Mouse (Mus musculus) hindbrain, embryonic 16.5 days (tissue): Measurements from ENCODE around the gene Frem2. TPM values are rescaled to one million over a fixed set of nuclear protein-coding genes. Genes with fewer than 3 reads are reported as not detected.
A peak's percentile ranks its signal among the peaks of the same experiment; 100 is the strongest.

Experiments used
- ATAC-seq: fragments of 200-750 bp; cut with Nextera tagmentation; 2 replicates; pipeline ENCODE4 v1.8.0; 2017; ENCODE audit warnings: moderate TSS enrichment, moderate library complexity
- H3K27ac ChIP-seq: fragments of 300-500 bp; sonication (generic); 2 replicates; pipeline ENCODE4 v1.5.1; 2014; ENCODE audit warnings: low read depth, mild to moderate bottlenecking, control low read depth, low read length, moderate library complexity
- H3K27me3 ChIP-seq: fragments of 300-500 bp; sonication (generic); replicated peaks from 2 replicates; pipeline ENCODE4 v1.6.1; 2014; ENCODE audit warnings: low read length; ENCODE audit not compliant: control insufficient read depth, insufficient read depth
- H3K36me3 ChIP-seq: fragments of 300-500 bp; sonication (generic); 2 replicates; pipeline ENCODE4 v1.6.1; 2014; ENCODE audit warnings: mild to moderate bottlenecking, low read length, moderate library complexity, mixed read lengths; ENCODE audit not compliant: control insufficient read depth, insufficient read depth
- H3K4me1 ChIP-seq: fragments of 300-500 bp; sonication (generic); 2 replicates; pipeline ENCODE4 v1.6.1; 2014; ENCODE audit warnings: low read depth, low read length; ENCODE audit not compliant: control insufficient read depth, insufficient read depth
- H3K4me2 ChIP-seq: fragments of 300-500 bp; sonication (generic); 2 replicates; pipeline ENCODE4 v1.6.1; 2014; ENCODE audit warnings: mild to moderate bottlenecking, low read length, control low read depth, moderate library complexity
- H3K4me3 ChIP-seq: fragments of 300-500 bp; sonication (generic); 2 replicates; pipeline ENCODE4 v1.5.1; 2014; ENCODE audit warnings: mild to moderate bottlenecking, low read length, control low read depth, moderate library complexity
- H3K9ac ChIP-seq: fragments of 300-500 bp; sonication (generic); 2 replicates; pipeline ENCODE4 v1.6.1; 2014; ENCODE audit warnings: low read depth, mild to moderate bottlenecking, control low read depth, low read length, moderate library complexity
- H3K9me3 ChIP-seq: fragments of 300-500 bp; sonication (generic); 2 replicates; pipeline ENCODE4 v1.6.1; 2014; ENCODE audit warnings: mild to moderate bottlenecking, low read length, moderate library complexity; ENCODE audit not compliant: control insufficient read depth
- WGBS: fragments of 180-500 bp; shearing (Covaris S2); extraction: QIAGEN DNeasy Blood & Tissue Kit; methylation state at CpG from one replicate; pipeline ENCODE4 v1.1.7; 2014; 5-methylcytosine and 5-hydroxymethylcytosine counted together
- polyA plus RNA-seq: library from polyadenylated mRNA; unstranded; fragments of >200 nt; fragmentation: Nextera tagmentation; extraction: Ambion mirVana; gene quantifications from 2 replicates; pipeline ENCODE4 v1.2.1, GENCODE M21; 2015

The Frem2 gene
- polyA plus RNA-seq, 1 experiment from 2014 or later = 1.7 TPM

DNA sequence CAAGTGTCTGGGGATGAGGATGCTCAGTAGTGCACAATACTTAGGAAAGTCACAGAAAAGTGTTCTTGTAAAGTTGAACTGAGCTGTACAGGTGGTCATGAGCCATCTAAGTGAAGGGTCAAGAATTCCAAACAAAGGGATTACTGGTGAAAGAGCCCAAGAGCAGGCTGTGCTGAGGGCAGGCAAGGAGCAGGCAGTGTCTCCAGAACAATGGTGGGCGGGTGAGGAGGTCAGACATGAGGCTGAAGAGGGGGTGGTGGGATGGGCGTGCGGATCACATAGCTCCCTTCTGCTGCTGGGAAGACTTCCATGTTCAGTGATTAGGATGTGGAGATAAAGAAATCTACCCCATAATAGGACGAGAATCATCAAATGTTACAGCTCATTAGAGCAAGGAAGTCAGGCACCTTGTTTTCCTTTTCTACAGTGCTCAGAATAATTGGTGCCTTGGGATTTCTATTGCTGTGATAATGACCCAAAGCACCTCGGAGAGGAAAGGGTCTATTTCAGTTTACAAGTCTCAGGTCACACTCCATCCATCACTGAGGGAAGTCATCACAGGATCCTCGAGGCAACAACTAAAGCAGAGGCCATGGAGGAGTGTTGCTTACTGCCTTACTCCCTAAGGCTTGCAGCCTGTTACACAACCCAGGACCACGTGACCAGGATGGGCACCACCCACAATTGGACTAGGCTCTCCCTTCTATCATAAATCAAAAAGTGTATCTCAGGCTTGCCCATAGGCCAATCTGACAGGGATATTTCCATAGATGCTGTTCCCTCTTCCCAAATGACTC, 80.6 kb downstream of the Frem2 start:
- Histone ChIP-seq H3K9ac (no peak overlapping the region), H3K36me3 (no peaks in the 10 kb centered on the region), H3K4me1 (no peaks in the 10 kb centered on the region), H3K4me3 (no peak overlapping the region), H3K4me2 (no peak overlapping the region), H3K27ac (no peak overlapping the region), H3K9me3 (no peaks in the 10 kb centered on the region), H3K27me3 (no peaks in the 10 kb centered on the region)
- no peak for ATAC-seq
- WGBS = 26% methylated on average over 7 of the region's 7 CpGs

DNA sequence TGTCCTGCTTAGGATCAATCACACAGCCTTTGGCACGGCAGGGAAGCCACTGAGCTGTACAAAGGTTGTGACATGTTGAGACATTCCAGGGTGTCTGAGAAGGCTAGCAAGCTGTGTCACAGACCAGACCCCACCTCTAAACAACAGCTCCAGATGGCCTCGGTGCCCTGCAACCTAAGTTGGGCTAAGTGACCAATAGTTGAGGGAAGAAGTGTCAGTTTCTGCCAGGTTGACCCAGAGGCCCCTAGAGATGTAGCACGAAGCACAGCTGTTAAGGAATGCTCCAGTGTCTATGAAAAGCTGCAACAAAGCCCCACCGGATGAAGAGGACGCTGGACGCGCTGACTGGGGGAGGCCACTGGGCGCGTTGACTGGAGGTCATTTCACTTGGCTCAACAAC, 83.0 kb downstream of the Frem2 start:
- no peak overlapping the region for H3K9ac ChIP-seq
- no peaks in the 10 kb centered on the region for H3K4me1 ChIP-seq
- no peaks in the 10 kb centered on the region for H3K36me3 ChIP-seq
- no peak overlapping the region for H3K27ac ChIP-seq
- no peak for ATAC-seq
- WGBS = 28% methylated on average over 9 of the region's 9 CpGs
- no peaks in the 10 kb centered on the region for H3K9me3 ChIP-seq
- H3K27me3 ChIP-seq = no peaks in the 10 kb centered on the region
- no peak overlapping the region for H3K4me2 ChIP-seq
- no peak overlapping the region for H3K4me3 ChIP-seq

DNA sequence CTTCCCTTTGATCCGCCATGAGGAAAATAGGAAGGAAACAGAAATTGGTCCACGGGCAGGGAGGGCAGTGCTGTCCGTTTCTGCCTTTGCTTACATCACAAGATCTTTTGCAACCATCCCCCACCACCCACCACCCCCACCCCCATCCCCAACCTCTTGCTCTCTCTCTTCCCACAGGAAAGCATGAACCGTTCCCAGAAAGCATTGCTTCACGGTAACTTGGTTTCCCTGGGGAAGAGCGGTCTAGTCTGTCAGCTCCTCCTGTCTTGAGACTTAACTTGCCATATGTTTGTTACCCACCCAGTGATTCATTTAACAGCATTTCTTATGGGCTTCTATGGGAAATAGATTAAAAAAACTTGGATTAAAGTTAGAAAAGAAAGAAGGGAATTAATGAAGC, 85.5 kb downstream of the Frem2 start:
- no peaks in the 10 kb centered on the region for H3K4me1 ChIP-seq
- H3K9me3 ChIP-seq = no peaks in the 10 kb centered on the region
- H3K27ac ChIP-seq = no peak overlapping the region
- whole genome bisulfite sequencing = 56% methylated on average over 6 of the region's 6 CpGs
- no peak for ATAC-seq
- no peaks in the 10 kb centered on the region for H3K27me3 ChIP-seq
- no peak overlapping the region for H3K4me3 ChIP-seq
- H3K9ac ChIP-seq = no peak overlapping the region
- no peak overlapping the region for H3K4me2 ChIP-seq
- H3K36me3 ChIP-seq = no peaks in the 10 kb centered on the region

DNA sequence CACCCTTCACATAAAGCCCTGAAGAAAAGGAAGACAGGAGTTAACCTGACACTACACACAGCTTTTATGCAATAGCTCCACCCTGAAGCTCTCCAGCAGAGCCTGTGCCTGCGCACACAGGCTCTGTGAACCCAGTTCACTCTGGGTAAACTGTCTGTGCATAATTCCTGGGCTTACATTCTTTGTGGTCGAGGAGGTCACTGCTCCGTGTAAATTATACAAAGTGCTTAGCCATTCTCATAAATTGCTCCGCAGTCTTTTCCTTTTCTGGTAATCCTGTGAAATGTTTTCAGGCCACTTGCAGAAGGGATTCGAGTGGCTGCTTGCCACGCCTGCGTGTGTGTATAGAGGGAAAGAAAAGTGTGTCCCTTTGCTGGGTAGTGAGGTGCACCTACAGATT, 92.6 kb downstream of the Frem2 start:
- H3K9ac ChIP-seq = 0 out of 2 replicates have a peak overlapping the region, but pooled peaks have one; percentile 10
- no peaks in the 10 kb centered on the region for H3K27me3 ChIP-seq
- H3K4me1 ChIP-seq = peaks cover 12% of the 10 kb centered on the region
- no peak overlapping the region for H3K4me2 ChIP-seq
- 38% methylated on average over 7 of the region's 7 CpGs for WGBS
- ATAC-seq = peak; percentile 51; the same call in 1 of the 2 replicates
- no peaks in the 10 kb centered on the region for H3K9me3 ChIP-seq
- H3K4me3 ChIP-seq = no peak overlapping the region
- H3K36me3 ChIP-seq = no peaks in the 10 kb centered on the region
- peak overlapping the region; percentile 35; the same call in 1 of the 2 replicates for H3K27ac ChIP-seq

DNA sequence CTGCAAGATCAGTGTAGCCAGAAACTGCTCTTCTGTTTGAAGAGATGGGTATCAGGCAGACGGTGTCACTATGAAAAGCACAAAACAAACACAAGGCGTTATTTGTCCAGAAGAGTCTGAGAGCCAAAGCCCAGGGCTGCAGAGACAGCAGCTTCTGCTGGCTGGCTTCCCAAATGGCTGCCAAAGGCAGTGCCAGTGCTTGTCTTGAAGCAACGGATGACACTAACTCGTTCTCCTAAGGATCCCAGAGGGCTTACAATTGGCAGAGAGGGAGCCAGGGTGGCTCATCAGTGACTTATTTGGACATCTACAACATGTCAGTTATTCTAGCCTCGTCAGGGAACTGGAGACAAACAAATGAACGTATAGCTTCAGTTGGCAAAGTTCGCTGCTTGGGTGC, 93.4 kb downstream of the Frem2 start:
- Histone ChIP-seq H3K4me3 (no peak overlapping the region), H3K9me3 (no peaks in the 10 kb centered on the region), H3K4me1 (peaks cover 12% of the 10 kb centered on the region), H3K27me3 (no peaks in the 10 kb centered on the region), H3K9ac (no peak overlapping the region), H3K4me2 (0 out of 2 replicates have a peak overlapping the region, but pooled peaks have one; percentile 8), H3K27ac (peak overlapping the region; percentile 35; the same call in 1 of the 2 replicates), H3K36me3 (no peaks in the 10 kb centered on the region)
- ATAC-seq = peak; percentile 86
- WGBS = 31% methylated on average over 7 of the region's 7 CpGs

DNA sequence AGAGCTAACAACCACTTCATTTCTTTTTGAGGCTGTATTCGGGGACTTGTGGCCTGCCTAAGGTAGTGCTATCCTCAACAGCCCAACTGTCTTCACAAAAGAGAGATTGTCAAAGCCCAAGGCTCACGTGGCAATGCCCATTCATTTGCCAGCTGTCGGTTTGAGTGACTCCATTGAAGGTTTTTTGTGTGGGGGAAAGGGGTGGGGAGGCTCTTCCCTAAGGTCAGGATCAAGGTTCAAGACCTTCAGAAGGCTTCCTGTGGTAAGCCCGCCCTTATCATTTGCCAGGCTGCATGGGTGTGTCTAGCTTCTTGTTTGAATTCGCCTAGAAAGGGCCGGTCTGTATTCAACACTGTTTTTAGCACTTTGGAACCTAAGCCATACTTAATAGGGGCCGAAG, 95.3 kb downstream of the Frem2 start:
- H3K36me3 ChIP-seq = no peaks in the 10 kb centered on the region
- no peak for ATAC-seq
- WGBS = 42% methylated on average over 7 of the region's 7 CpGs
- no peaks in the 10 kb centered on the region for H3K27me3 ChIP-seq
- no peak overlapping the region for H3K27ac ChIP-seq
- H3K4me1 ChIP-seq = peaks cover 12% of the 10 kb centered on the region
- no peak overlapping the region for H3K9ac ChIP-seq
- no peaks in the 10 kb centered on the region for H3K9me3 ChIP-seq
- H3K4me3 ChIP-seq = no peak overlapping the region
- H3K4me2 ChIP-seq = no peak overlapping the region

DNA sequence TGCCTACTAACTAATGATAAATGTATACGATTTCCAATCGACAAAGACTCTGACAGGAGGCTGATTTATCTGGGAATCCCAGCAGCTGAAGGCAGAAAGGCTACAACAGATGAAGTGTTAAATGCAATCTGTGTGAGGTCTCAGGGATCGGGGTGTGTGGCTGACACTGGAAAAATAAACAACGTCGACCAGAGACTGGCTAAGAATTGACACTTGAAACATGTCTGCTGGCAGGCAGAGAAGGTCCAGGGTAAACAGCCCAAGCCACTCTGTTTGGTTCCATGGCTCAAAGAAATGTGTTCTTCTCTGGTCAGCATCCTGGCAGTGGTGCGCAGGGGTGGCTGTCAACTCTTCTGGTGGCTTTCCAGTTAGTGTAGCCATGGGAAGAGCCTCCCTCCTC, 98.1 kb downstream of the Frem2 start:
- ATAC-seq = 0 out of 2 replicates have a peak, but pooled peaks have one; percentile 4
- H3K9me3 ChIP-seq = no peaks in the 10 kb centered on the region
- no peak overlapping the region for H3K4me3 ChIP-seq
- H3K9ac ChIP-seq = no peak overlapping the region
- WGBS = 44% methylated on average over 6 of the region's 6 CpGs
- no peaks in the 10 kb centered on the region for H3K27me3 ChIP-seq
- no peak overlapping the region for H3K27ac ChIP-seq
- no peak overlapping the region for H3K4me2 ChIP-seq
- H3K4me1 ChIP-seq = peaks cover 6% of the 10 kb centered on the region
- H3K36me3 ChIP-seq = no peaks in the 10 kb centered on the region

DNA sequence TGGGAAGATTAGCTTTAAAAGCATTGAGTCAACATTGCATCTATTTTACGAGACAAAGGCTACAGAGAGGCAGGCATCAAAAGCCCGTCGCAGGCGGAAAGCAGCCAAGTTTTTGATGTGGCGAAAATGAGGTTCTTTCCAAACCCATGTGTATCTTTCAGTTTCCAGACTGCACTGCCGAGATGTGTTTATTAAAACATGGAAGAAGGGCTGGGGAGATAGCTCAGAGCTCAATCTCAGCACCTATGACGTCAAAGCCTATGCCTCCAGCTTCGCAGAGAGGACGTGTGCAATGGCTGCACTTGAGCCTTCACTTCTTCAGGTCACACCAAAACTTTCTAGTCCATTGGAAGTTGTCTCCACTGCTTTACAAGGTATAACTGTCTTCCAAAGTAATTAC, 98.9 kb downstream of the Frem2 start:
- Histone ChIP-seq H3K9ac (no peak overlapping the region), H3K4me1 (no peaks in the 10 kb centered on the region; the same call in 1 of the 2 replicates), H3K9me3 (no peaks in the 10 kb centered on the region), H3K4me3 (no peak overlapping the region), H3K27ac (no peak overlapping the region), H3K36me3 (no peaks in the 10 kb centered on the region), H3K4me2 (no peak overlapping the region), H3K27me3 (no peaks in the 10 kb centered on the region)
- no peak for ATAC-seq
- WGBS = 72% methylated on average over 9 of the region's 9 CpGs

DNA sequence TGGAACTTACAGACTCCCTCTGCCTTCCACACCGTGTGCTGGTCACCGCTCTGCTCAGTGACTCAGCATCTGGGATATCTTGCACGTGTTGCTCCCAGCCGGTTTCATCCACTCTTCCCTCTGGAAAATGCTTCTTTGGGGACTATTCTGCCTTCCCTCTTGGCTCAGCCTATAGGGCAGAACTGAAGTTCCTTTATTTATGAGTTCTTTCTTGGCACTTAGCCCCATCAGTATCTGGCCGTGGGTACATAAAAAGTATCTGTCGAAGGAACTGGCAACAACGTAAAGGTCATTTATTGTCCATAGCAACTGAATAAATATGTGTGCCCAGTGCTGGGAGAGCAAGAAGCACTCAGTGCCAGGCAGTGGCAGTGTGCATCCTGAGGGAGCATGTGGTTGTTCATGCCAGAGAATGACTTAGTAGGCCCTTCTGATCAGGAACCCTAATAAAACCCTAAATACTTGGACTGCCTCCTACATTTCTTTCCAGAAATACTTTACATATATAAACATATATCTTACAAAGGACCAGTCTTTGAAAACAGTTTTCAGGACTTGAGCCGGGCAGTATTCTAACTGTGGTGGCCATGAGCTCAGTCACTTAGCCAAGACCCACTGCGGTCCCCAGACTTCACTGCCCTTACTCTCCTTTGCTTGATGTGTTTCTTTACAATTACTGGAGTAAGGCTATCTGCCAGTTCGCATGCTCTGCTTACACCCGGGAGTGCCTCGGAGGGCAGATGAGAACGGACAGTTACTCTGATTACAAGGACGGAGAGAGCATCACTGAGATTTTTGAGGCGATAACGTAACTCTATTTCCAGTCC, 99.6 kb downstream of the Frem2 start:
- 68% methylated on average over 16 of the region's 16 CpGs for WGBS
- no peaks in the 10 kb centered on the region for H3K9me3 ChIP-seq

More for the DNA sequence above, 99.6 kb downstream of the Frem2 start:
- peak; percentile 89 for ATAC-seq
- Histone ChIP-seq H3K27ac (no peak overlapping the region), H3K9ac (no peak overlapping the region), H3K4me1 (no peaks in the 10 kb centered on the region; the same call in 1 of the 2 replicates), H3K4me2 (no peak overlapping the region), H3K36me3 (no peaks in the 10 kb centered on the region), H3K27me3 (no peaks in the 10 kb centered on the region), H3K4me3 (no peak overlapping the region)
